Mouse (Mus musculus) c-Kit-positive CD71-positive TER-119-positive erythroid progenitor cells, embryonic 14.5 days (primary cell): ENCODE results near the gene Lce1e.
"Not testable (repeated sequence)": the region's sequence is repeated elsewhere in the genome, so short reads cannot be mapped to it uniquely, and the experiment has no call there.

Source experiments
- DNase-seq: peaks from one replicate; pipeline ENCODE4 v3.0.0-alpha.2; 2013; ENCODE audit warnings: low spot score

Gene Lce1e

DNA sequence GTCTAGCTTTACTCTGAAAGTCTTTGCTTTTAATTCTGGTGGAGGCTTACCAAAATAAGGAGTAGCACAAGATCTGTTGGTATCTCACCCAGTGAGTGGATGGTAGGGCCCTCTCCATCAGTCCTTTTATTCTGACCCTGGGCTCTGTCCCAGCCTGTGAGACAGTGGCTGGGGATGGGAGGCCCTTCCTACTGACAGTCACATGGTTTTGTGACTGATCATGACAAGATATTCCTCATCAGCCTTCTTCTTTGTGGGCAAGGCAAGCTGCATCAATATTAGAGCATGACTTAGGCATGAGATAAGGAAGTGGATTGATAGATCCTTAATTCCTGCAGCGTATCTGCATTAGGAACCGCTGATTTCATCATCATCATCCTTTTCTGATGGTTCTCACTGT, at the start of gene Lce1e:
Gene Lce1e, minus strand, starts transcription at position 101 of the 400 bp plus-strand sequence.
- no peak for DNase-seq

DNA sequence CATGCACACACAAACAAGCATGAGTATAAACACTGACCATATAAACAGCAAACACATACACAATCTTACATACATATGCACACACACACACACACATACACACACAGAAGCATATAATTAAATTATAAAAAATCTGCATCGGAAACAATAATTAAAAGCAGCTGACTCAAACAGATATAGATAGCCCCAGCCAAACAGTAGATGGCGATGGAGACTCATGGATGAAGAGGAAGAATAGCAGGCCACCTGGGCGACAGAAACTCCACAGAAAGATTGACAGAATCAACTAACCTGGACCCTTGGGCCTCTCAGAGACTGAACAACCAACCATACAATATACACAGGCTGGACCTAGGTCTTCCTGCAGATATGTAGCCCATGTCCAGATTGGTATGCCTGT, 44.3 kb upstream of the Lce1e start:
- no peak for DNase-seq

DNA sequence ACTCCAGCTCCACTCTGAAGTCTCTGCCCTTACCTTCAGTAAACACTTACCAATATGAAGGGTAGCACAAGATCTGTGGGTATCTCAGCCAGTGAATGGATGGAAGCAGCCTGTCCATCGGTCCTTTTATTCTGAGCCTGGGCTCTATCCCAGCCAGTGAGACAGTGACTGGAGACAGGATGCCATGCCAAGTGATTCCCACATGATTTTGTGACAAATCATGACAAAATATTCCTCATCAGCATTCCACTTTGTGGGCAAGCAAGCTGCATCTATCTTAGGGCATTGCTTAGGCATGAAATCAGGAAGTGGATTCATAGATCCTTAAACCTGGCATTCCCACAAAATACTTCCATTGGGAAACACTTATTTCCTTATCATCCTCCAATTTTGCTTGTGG, 43.4 kb upstream of the Lce1e start, which contains the start of gene Lce1g:
Gene Lce1g, minus strand, starts transcription at position 101 of the 400 bp plus-strand sequence.
- DNase-seq: no peak

DNA sequence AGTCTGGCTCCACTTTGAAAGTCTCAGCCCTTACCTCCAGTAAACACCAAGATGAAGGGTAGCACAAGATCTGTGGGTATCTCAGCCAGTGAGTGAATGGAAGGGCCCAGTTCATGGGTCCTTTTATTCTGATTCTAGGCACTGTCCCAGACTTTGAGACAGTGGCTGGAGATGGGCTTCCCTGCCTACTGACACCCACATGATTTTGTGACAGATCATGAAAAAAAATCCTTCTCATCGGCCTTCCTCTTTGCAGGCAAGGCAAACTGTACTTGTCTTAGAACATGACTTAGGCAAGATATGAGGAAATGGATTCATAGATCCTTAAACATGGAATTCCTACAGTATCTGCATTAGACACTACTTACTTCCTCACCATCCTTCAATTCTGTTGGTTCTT, 30.1 kb upstream of the Lce1e start, which contains the start of gene Gm38119:
Gene Gm38119, minus strand, starts transcription at position 101 of the 400 bp plus-strand sequence.
- no peak for DNase-seq

DNA sequence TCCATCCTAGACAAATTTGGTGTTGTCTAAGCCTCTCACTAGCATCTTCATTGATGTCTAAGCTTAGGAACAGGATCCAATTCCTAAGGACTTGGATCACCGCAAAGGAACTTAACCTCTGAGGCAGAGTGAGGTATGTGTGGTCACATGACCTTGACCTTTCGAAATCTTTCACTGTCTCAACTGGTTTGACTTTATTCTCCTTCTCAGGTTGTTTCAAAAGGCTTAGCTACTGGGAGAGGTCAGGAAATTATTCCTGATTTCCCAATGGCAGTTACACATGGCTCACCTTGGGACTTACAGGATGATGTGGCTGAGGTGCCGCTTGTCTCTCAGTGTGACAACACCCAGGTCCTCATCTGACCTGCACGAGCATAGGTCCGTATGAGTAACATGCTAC, 13.8 kb upstream of the Lce1e start:
- DNase-seq: no peak

DNA sequence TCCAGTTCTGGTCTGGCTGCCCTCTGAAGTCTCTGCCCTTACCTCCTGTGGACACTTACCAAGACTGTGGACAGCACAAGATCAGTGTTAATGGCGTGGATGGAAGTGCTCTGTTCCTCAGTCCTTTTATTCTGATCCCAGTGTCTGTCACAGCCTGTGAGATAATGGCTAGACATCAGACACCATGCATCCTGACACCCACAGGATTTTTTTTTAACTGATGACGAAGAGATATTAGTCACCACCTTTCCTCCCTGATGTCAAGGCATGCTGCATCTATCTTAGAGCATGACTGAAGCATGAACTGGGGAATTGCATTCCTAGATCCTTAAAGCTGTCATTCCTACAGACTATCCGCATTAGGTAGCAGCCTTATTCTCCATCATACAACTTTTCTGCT, 11.4 kb upstream of the Lce1e start, which contains the start of gene Lce1f:
Gene Lce1f, minus strand, starts transcription at position 101 of the 400 bp plus-strand sequence.
- DNase-seq: no peak

DNA sequence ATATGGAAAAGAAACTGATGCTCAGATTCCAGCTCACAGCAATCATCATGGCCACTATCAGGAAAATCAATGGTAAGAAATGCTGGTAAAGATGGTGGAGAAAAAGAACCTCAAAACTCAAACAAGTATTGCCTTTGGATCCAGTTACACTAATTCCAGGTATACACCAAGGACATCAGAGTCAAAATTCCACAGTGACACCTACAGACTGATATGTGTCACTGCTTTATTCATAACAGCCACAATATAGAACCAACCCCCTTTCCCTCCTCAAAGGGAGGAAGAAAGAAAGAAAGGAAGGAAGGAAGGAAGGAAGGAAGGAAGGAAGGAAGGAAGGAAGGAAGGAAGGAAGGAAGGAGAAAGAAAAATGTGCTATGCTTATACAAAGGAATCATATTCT, 6.2 kb upstream of the Lce1e start:
- DNase-seq: no peak

DNA sequence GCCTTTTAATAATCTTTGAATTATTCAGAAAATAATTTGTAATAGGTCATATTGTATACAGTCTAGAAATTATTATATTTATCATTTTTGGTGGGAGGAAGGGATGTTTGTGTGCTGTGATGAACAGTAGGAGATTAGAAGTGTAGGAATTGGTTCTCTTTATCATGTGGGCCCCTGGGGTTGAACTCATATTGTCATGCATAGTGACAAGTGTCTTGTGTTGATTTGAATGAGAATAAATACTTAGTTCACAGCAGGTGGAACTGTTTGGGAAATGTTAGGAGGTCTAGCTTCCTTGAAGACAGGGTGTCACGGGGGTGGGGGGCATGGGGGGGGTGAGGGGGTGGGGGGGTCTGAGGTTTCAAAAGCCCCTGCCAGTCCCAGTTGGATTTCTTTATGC, 14.3 kb downstream of the Lce1e start:
- DNase-seq: no peak

DNA sequence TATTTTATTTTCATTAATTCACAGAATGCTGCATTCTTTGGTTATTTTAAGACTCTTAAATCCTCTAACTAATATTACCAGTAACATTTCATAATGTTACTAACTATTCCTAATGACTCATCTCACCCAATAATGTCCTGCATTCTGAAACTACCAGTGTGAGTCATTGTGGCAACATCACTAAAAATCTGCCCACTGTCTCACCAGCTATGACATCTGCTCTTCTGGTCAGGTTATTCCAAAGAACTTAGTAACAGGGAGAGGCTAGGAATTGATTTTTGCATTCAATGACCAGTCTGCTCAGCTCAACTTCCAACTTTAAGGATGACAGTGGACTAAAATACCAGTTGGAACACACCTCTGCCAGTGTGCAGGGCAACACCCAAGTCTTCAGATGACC, 17.2 kb downstream of the Lce1e start:
- no peak for DNase-seq

DNA sequence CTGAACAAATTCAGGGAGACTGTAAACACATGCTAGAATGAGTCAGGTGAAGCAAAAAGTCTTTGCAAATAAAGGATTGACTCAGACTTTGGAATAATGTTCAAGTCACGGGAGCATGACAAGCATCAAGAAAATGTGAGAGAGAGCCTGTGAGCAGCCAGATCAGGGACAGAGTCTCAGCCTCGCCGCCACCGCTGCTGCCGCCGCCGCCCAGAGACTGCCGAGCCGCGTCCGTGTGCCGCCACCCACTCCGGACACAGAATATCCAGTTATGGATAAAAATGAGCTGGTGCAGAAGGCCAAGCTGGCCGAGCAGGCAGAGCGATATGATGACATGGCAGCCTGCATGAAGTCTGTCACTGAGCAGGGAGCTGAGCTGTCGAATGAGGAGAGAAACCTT, 19.7 kb downstream of the Lce1e start:
- not testable (repeated sequence) for DNase-seq

DNA sequence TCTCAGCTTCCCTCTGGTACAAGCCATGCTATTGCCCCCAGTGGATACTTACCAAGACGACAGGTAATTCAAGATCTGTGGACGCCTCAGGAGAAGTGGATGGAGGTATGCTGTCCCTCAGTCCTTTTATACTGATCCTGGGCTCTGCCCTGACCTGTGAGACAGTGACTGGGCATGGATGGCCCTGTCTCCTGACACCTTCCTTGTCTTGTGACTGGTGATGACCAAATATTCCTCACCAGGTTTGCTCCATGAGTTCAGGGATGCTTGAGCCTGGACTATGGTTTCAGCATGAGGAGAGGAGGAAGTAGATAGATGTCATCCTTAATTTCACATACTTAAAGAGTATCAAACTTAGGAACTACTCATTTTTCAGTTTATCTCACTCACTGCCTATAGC, 21.8 kb downstream of the Lce1e start, which contains the start of gene Lce1d:
Gene Lce1d, minus strand, starts transcription at position 101 of the 400 bp plus-strand sequence.
- DNase-seq: no peak

DNA sequence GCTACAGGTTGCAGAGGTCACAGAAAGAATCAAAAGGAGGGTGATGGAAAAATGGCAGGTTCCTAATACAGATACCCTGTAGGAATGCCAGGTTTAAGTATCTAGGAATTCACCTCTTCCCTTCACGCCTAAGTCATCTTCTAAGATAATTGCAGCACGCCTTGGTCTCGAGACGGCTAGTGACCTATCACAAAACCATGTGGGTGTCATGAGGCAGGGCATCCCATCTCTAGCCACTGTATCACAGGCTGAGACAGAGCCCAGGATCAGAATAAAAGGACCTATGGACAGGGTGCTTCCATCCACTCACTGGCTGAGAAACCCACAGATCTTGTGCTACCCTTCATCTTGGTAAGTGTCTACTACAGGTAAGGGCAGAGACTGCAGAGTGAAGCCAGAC, 29.9 kb downstream of the Lce1e start, which contains the start of gene Lce1c:
Gene Lce1c, plus strand, starts transcription at position 301 of the 400 bp plus-strand sequence.
- DNase-seq: no peak

DNA sequence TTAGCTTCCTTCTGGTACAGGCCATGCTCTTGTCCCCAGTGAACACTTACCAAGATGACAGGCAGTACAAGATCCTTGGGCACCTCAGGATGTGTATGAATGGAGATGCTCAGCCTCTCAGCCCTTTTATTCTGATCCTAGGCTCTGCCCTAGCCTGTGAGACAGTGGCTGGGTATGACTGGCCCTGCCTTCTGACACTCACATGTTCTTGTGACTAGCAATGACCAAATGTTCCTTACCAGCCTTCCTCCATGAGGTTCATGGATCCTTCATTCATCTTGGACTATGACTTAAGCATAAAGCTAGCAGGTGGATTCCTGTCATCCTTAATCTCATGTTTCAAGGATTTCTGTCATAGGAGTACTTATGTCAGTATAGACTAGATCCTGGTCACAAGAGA, 38.7 kb downstream of the Lce1e start, which contains the start of gene Lce1a2:
Gene Lce1a2, minus strand, starts transcription at position 101 of the 400 bp plus-strand sequence.
- no peak for DNase-seq
